Mouse (Mus musculus): ENCODE measurements at regions not wholly inside any gene's neighbourhood (a gene's known extent, or its start where the extent isn't known, plus 50 kb on each side); places are given as distances from the start of the nearest gene placed in this dataset.

DNA sequence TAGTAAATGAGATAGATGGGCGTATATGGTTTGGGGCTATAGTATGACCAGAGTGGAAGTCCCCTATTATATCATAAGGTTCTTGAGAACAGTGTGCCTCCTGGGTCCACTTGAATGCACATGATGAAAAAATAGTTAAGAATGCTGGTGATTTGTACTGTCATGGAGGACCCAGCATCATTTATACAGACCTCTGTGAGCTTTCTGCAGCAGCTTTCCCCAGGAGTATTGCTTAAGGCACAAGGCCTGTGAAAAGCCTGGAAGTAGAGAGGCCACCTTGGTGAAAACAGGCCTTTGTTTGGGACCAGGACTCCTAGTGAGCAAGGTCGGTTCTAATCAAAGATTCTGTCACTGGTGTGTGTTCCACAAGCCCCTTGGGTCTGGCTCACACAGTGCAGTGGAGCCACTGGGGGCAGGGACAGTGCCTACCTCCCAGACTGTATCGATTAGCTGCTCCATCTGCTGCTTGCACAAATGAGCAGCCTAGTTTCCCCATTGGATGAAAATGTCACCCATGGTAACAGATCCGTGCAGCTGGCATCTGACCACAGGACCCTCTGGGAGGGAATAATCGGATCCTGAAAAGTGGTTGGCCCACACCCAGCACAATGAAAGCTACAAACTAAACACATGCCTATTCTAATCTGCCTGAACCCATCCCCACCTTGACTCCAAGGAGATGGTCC lies 274.2 kb upstream of the Clint1 start:
- TF ChIP-seq CTCF (IDR thresholded peaks at IDR 0.05; ENCODE audit: insufficient read depth, low read length) (no peak), POLR2A (IDR thresholded peaks at IDR 0.05; ENCODE audit: borderline replicate concordance, extremely low read depth, low read depth, low read length) (no peak)

All from lung, adult 2 months (tissue).